In genomic region chr4:154370841-154371240, GRCm38 (mm10) we compare ENCODE assay signal across 23 mouse cellular contexts. TPM values are rescaled to one million over a fixed set of nuclear protein-coding genes. Genes with fewer than 3 reads are reported as not detected.
DNase-seq lines count a peak whose midpoint lies in the region; ATAC-seq and TF ChIP-seq lines count a peak whose summit lies in the region.
"Had no signal": no experiment of that assay in that cellular context is flagged by ENCODE, and none has a peak within 500 bp of the region (broad histone marks: within the 10 kb centered on the region; RNA-seq: fewer than 3 reads in every experiment).

No protein-coding gene starts in this region.

- H3K9ac ChIP-seq in hindbrain, postnatal 0 days (replicated peaks; ENCODE audit: low read length), result no peak overlapping the region
- no peak overlapping the region for H3K9ac ChIP-seq in midbrain, embryonic 11.5 days (ENCODE audit: low read length)
- H3K9ac ChIP-seq in midbrain, embryonic 15.5 days, result no peak overlapping the region
- H3K9ac ChIP-seq in limb, embryonic 11.5 days (ENCODE audit: low read length), result no peak overlapping the region
- no peak overlapping the region for H3K9ac ChIP-seq in limb, embryonic 15.5 days
- H3K9ac ChIP-seq: embryonic facial prominence, embryonic 13.5 days; heart, embryonic 13.5 days; hindbrain, embryonic 13.5 days had no signal

- DNase-seq in hindbrain, embryonic 10.5 days (ENCODE audit: low spot score), result no peak
- DNase-seq in hindbrain, postnatal 0 days (ENCODE audit: low spot score), result no peak
- DNase-seq in midbrain, embryonic 11.5 days (ENCODE audit: low spot score, missing footprints), result peak; percentile 80
- no peak for DNase-seq in limb, embryonic 11.5 days (ENCODE audit: low spot score)
- no peak for DNase-seq in gastrocnemius, adult 2 months
- DNase-seq in thymus, postnatal 4 days, result no peak
- DNase-seq: adrenal gland, postnatal 14 days; cerebellum, adult 11-12 months; cerebellum, adult 9-10 months; cerebellum, postnatal 25 days; gastrocnemius, postnatal 14 days; heart, postnatal 36 days had no signal

- no peak overlapping the region for H3K4me2 ChIP-seq in hindbrain, postnatal 0 days (ENCODE audit: low read depth, low read length)
- H3K4me2 ChIP-seq in midbrain, embryonic 11.5 days, result no peak overlapping the region
- H3K4me2 ChIP-seq in midbrain, embryonic 15.5 days, result no peak overlapping the region
- no peak overlapping the region for H3K4me2 ChIP-seq in limb, embryonic 11.5 days (ENCODE audit: low read depth, severe bottlenecking)
- H3K4me2 ChIP-seq in limb, embryonic 15.5 days, result no peak overlapping the region
- H3K4me2 ChIP-seq: embryonic facial prominence, embryonic 13.5 days; heart, embryonic 13.5 days; hindbrain, embryonic 13.5 days had no signal

- H3K4me1 ChIP-seq in hindbrain, embryonic 10.5 days (replicated peaks), result peaks cover 43% of the 10 kb centered on the region
- no peaks in the 10 kb centered on the region for H3K4me1 ChIP-seq in hindbrain, postnatal 0 days (ENCODE audit: insufficient read depth, low read length)
- H3K4me1 ChIP-seq in midbrain, embryonic 11.5 days (ENCODE audit: control insufficient read depth, insufficient read depth, low read length), result peaks cover 7% of the 10 kb centered on the region
- H3K4me1 ChIP-seq in midbrain, embryonic 15.5 days, result no peaks in the 10 kb centered on the region
- H3K4me1 ChIP-seq in limb, embryonic 11.5 days (ENCODE audit: control insufficient read depth, insufficient read depth, low read length), result peaks cover 30% of the 10 kb centered on the region
- peaks cover 20% of the 10 kb centered on the region for H3K4me1 ChIP-seq in limb, embryonic 15.5 days

- intact Hi-C loops in gastrocnemius, adult 2 months (cut with DNase I), result no loop called here

- 77% methylated on average over 8 of the region's 8 CpGs for WGBS in hindbrain, embryonic 10.5 days
- WGBS in hindbrain, postnatal 0 days, result 79% methylated on average over 8 of the region's 8 CpGs
- 82% methylated on average over 8 of the region's 8 CpGs for WGBS in midbrain, embryonic 11.5 days
- WGBS in midbrain, embryonic 15.5 days, result 82% methylated on average over 8 of the region's 8 CpGs
- WGBS in limb, embryonic 11.5 days, result 39% methylated on average over 8 of the region's 8 CpGs
- WGBS in limb, embryonic 15.5 days, result 41% methylated on average over 8 of the region's 8 CpGs

- H3K36me3 ChIP-seq in hindbrain, embryonic 10.5 days, result no peaks in the 10 kb centered on the region
- H3K36me3 ChIP-seq in hindbrain, postnatal 0 days (ENCODE audit: insufficient read depth, low read length), result no peaks in the 10 kb centered on the region
- H3K36me3 ChIP-seq in midbrain, embryonic 11.5 days (ENCODE audit: control insufficient read depth, insufficient read depth, low read length), result no peaks in the 10 kb centered on the region
- no peaks in the 10 kb centered on the region for H3K36me3 ChIP-seq in midbrain, embryonic 15.5 days (replicated peaks)
- H3K36me3 ChIP-seq in limb, embryonic 11.5 days (ENCODE audit: control insufficient read depth, insufficient read depth, low read length), result peaks cover 3% of the 10 kb centered on the region; the same call in 1 of the 2 replicates
- H3K36me3 ChIP-seq in limb, embryonic 15.5 days, result no peaks in the 10 kb centered on the region
- H3K36me3 ChIP-seq: embryonic facial prominence, embryonic 13.5 days; heart, embryonic 13.5 days; hindbrain, embryonic 13.5 days had no signal

- ATAC-seq in hindbrain, postnatal 0 days, result no peak
- ATAC-seq in midbrain, embryonic 11.5 days (ENCODE audit: low FRiP score), result no peak
- ATAC-seq in midbrain, embryonic 15.5 days (replicated peaks), result no peak
- no peak for ATAC-seq in limb, embryonic 11.5 days (ENCODE audit: insufficient number of reproducible peaks, low FRiP score, low TSS enrichment, low read depth)
- no peak for ATAC-seq in limb, embryonic 15.5 days (ENCODE audit: insufficient number of reproducible peaks, low FRiP score, low TSS enrichment, low read depth)
- ATAC-seq: CD4-positive, CD25-positive, alpha-beta regulatory T cell, adult 4 months; forebrain, embryonic 14.5 days had no signal

- no peak overlapping the region for H3K4me3 ChIP-seq in hindbrain, embryonic 10.5 days
- H3K4me3 ChIP-seq in hindbrain, postnatal 0 days (ENCODE audit: low read length), result no peak overlapping the region
- H3K4me3 ChIP-seq in midbrain, embryonic 11.5 days (ENCODE audit: low read depth, low read length), result no peak overlapping the region
- no peak overlapping the region for H3K4me3 ChIP-seq in midbrain, embryonic 15.5 days
- H3K4me3 ChIP-seq in limb, embryonic 11.5 days (ENCODE audit: low read depth, low read length), result no peak overlapping the region
- no peak overlapping the region for H3K4me3 ChIP-seq in limb, embryonic 15.5 days
- H3K4me3 ChIP-seq in gastrocnemius, adult 2 months, result no peak overlapping the region
- H3K4me3 ChIP-seq: embryonic facial prominence, embryonic 13.5 days; heart, embryonic 13.5 days; hindbrain, embryonic 13.5 days had no signal

- no peak for TF ChIP-seq CTCF in hindbrain, postnatal 0 days (IDR thresholded peaks at IDR 0.05; ENCODE audit: low read depth)
- no peak for TF ChIP-seq CTCF in gastrocnemius, adult 2 months (IDR thresholded peaks at IDR 0.05)

- peaks cover 64% of the 10 kb centered on the region for H3K27me3 ChIP-seq in hindbrain, embryonic 10.5 days (ENCODE audit: insufficient read depth, poor library complexity, severe bottlenecking)
- H3K27me3 ChIP-seq in hindbrain, postnatal 0 days (ENCODE audit: insufficient read depth, low read length), result 0 out of 2 replicates have a peak, but pooled peaks cover 3% of the 10 kb centered on the region
- no peaks in the 10 kb centered on the region for H3K27me3 ChIP-seq in midbrain, embryonic 11.5 days (ENCODE audit: control insufficient read depth, insufficient read depth, low read length)
- no peaks in the 10 kb centered on the region for H3K27me3 ChIP-seq in midbrain, embryonic 15.5 days (replicated peaks)
- H3K27me3 ChIP-seq in limb, embryonic 11.5 days (ENCODE audit: control insufficient read depth, insufficient read depth, low read length), result no peaks in the 10 kb centered on the region
- no peaks in the 10 kb centered on the region for H3K27me3 ChIP-seq in limb, embryonic 15.5 days

- peak overlapping the region; percentile 26; the same call in 1 of the 2 replicates for H3K27ac ChIP-seq in hindbrain, embryonic 10.5 days
- no peak overlapping the region for H3K27ac ChIP-seq in hindbrain, postnatal 0 days
- H3K27ac ChIP-seq in midbrain, embryonic 11.5 days (ENCODE audit: low read depth, low read length), result no peak overlapping the region
- H3K27ac ChIP-seq in midbrain, embryonic 15.5 days, result no peak overlapping the region
- peak overlapping the region; percentile 75; the same call in 1 of the 2 replicates for H3K27ac ChIP-seq in limb, embryonic 11.5 days (replicated peaks; ENCODE audit: low read depth, low read length)
- 0 out of 2 replicates have a peak overlapping the region, but pooled peaks have one; percentile 22 for H3K27ac ChIP-seq in limb, embryonic 15.5 days
- no peak overlapping the region for H3K27ac ChIP-seq in gastrocnemius, adult 2 months
- H3K27ac ChIP-seq: embryonic facial prominence, embryonic 13.5 days; heart, embryonic 13.5 days; hindbrain, embryonic 13.5 days had no signal

- H3K9me3 ChIP-seq in hindbrain, embryonic 10.5 days, result no peaks in the 10 kb centered on the region
- no peaks in the 10 kb centered on the region for H3K9me3 ChIP-seq in hindbrain, postnatal 0 days (ENCODE audit: low read length)
- no peaks in the 10 kb centered on the region for H3K9me3 ChIP-seq in midbrain, embryonic 11.5 days (ENCODE audit: control insufficient read depth, low read length)
- H3K9me3 ChIP-seq in midbrain, embryonic 15.5 days, result no peaks in the 10 kb centered on the region
- no peaks in the 10 kb centered on the region for H3K9me3 ChIP-seq in limb, embryonic 11.5 days (ENCODE audit: control insufficient read depth, low read length)
- H3K9me3 ChIP-seq in limb, embryonic 15.5 days, result no peaks in the 10 kb centered on the region
- H3K9me3 ChIP-seq: embryonic facial prominence, embryonic 13.5 days; heart, embryonic 13.5 days; hindbrain, embryonic 13.5 days had no signal

RNA-seq across cellular contexts. Expression of gene B230104I21Rik, which starts 34.9 kb away (rescaled TPM):
- not detected in 2 replicates for polyA plus RNA-seq in hindbrain, embryonic 10.5 days (2016; fragmentation: Nextera tagmentation; extraction: Ambion mirVana)
- total RNA-seq in hindbrain, postnatal 0 days (2014; rRNA removed), result not detected in 2 replicates
- polyA plus RNA-seq in hindbrain, postnatal 0 days (2015; fragmentation: Nextera tagmentation; extraction: Ambion mirVana), result not detected in 2 replicates
- not detected in 2 replicates for polyA plus RNA-seq in midbrain, embryonic 11.5 days (2014; fragmentation: Nextera tagmentation; extraction: Ambion mirVana)
- not detected in 2 replicates for polyA plus RNA-seq in midbrain, embryonic 15.5 days (2015; fragmentation: Nextera tagmentation; extraction: Ambion mirVana)
- polyA plus RNA-seq in limb, embryonic 11.5 days (2014; fragmentation: Nextera tagmentation; extraction: Ambion mirVana), result 0.17 TPM in 1 of 2 replicates, not detected in the other
- not detected in 2 replicates for polyA plus RNA-seq in limb, embryonic 15.5 days (2015; fragmentation: Nextera tagmentation; extraction: Ambion mirVana)
- not detected for total RNA-seq in gastrocnemius, adult 2 months (2021)
- total RNA-seq: adrenal gland, postnatal 14 days; gastrocnemius, postnatal 14 days; heart, adult 8-10 months; heart, postnatal 36 days; MEL had no signal
- polyA plus RNA-seq: CD4-positive, CD25-positive, alpha-beta regulatory T cell, adult 4 months; embryonic facial prominence, embryonic 13.5 days; forebrain, embryonic 14.5 days; gonadal fat pad, adult 2 months; heart, embryonic 13.5 days; heart, postnatal 0 days; hindbrain, embryonic 13.5 days had no signal

Comparison
In these comparisons a context has a peak if more than half of its experiments do, and no peak if none do; other contexts are left out.
1. H3K27ac ChIP-seq: peak in hindbrain, embryonic 10.5 days (single experiment), limb, embryonic 11.5 days (single experiment) and limb, embryonic 15.5 days (single experiment); none in hindbrain, postnatal 0 days (single experiment), midbrain, embryonic 11.5 days (single experiment), midbrain, embryonic 15.5 days (single experiment) and gastrocnemius, adult 2 months (single experiment).